Mouse (Mus musculus) liver, embryonic 13.5 days (tissue): Measurements from ENCODE around the gene Zdhhc9. TPM values are rescaled to one million over a fixed set of nuclear protein-coding genes. Genes with fewer than 3 reads are reported as not detected.

Source experiments
- ATAC-seq: fragments of 200-750 bp; cut with Nextera tagmentation; 2 replicates; pipeline ENCODE4 v1.8.0; 2017; ENCODE audit warnings: low read depth, mild to moderate bottlenecking, moderate number of reproducible peaks, moderate library complexity
- DNase-seq: peaks from one replicate; pipeline ENCODE4 v3.0.0; 2022
- H3K27ac ChIP-seq: fragments of 300-500 bp; sonication (generic); 2 replicates; pipeline ENCODE4 v1.5.1; 2015; ENCODE audit warnings: moderate library complexity, mild to moderate bottlenecking, inconsistent platforms
- H3K27me3 ChIP-seq: fragments of 300-500 bp; sonication (generic); 2 replicates; pipeline ENCODE4 v1.6.1; 2015; ENCODE audit warnings: mild to moderate bottlenecking, inconsistent platforms
- H3K36me3 ChIP-seq: fragments of 300-500 bp; sonication (generic); 2 replicates; pipeline ENCODE4 v1.6.1; 2015; ENCODE audit warnings: mild to moderate bottlenecking, inconsistent platforms
- H3K4me1 ChIP-seq: fragments of 300-500 bp; sonication (generic); replicated peaks from 2 replicates; pipeline ENCODE4 v1.6.1; 2015; ENCODE audit warnings: inconsistent platforms
- H3K4me2 ChIP-seq: fragments of 300-500 bp; sonication (generic); 2 replicates; pipeline ENCODE4 v1.6.1; 2015; ENCODE audit warnings: inconsistent platforms, mild to moderate bottlenecking, moderate library complexity
- H3K4me3 ChIP-seq: fragments of 300-500 bp; sonication (generic); replicated peaks from 2 replicates; pipeline ENCODE4 v1.5.1; 2015; ENCODE audit warnings: mild to moderate bottlenecking, inconsistent platforms
- H3K9ac ChIP-seq: fragments of 300-500 bp; sonication (generic); 2 replicates; pipeline ENCODE4 v1.6.1; 2015; ENCODE audit warnings: mild to moderate bottlenecking, inconsistent platforms
- H3K9me3 ChIP-seq: fragments of 300-500 bp; sonication (generic); replicated peaks from 2 replicates; pipeline ENCODE4 v1.6.1; 2016; ENCODE audit warnings: inconsistent platforms
- WGBS: fragments of 180-500 bp; shearing (Covaris S2); methylation state at CpG from one replicate; pipeline ENCODE4 v1.1.7; 2015; ENCODE audit not compliant: insufficient replicate concordance; 5-methylcytosine and 5-hydroxymethylcytosine counted together
- polyA plus RNA-seq: library from polyadenylated mRNA; unstranded; fragments of >200 nt; fragmentation: Nextera tagmentation; extraction: Ambion mirVana; gene quantifications from 2 replicates; pipeline ENCODE4 v1.2.1, GENCODE M21; 2015

The Zdhhc9 gene
- polyA plus RNA-seq, 1 experiment from 2014 or later = 2.4 TPM

DNA sequence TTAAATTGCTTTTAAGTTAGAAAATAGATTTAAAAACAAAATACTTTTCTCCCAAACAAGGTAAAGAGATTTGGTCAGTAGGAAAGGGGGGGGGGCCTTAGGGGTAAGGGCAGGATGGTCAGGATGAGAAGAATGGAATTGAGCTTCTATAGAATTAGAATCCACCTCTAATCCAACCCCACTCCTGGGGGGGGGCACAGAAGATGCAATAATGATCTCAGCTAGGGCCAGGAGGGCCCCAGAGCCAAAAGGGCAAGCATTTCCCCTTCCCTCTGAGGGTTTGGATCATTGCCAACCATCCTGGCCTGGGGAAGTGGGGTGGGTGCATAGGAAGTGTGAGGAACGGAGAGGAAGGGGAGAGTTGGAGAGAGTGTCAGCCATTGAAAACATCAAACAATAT, 38.3 kb downstream of the Zdhhc9 start:
- WGBS = 23% methylated on average over 1 of the region's 1 CpGs
- no peaks in the 10 kb centered on the region for H3K9me3 ChIP-seq
- ATAC-seq (no peak), DNase-seq (no peak)
- H3K4me2 ChIP-seq = no peak overlapping the region
- H3K36me3 ChIP-seq = no peaks in the 10 kb centered on the region
- no peaks in the 10 kb centered on the region for H3K4me1 ChIP-seq
- H3K9ac ChIP-seq = no peak overlapping the region
- H3K4me3 ChIP-seq = no peak overlapping the region
- no peak overlapping the region for H3K27ac ChIP-seq
- H3K27me3 ChIP-seq = no peaks in the 10 kb centered on the region

DNA sequence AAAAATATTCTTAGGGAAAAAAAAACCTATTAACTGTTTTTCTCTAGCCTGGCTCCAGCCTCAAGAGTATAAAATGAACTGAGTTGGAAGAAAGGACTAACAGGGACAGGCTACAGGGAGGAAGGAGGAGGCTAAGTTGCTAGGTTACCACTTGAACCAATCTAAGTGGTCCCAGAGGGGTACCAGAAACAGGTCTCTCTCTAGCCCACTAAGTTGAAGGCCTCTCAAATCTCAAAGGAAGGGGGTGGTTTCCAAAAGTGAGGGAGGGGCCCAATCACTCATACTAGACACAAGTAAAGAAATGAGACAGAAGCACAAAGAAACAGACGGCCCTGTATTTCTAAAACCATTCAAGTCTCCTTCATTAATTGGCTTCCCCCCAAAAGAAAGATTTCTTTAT, 38.8 kb downstream of the Zdhhc9 start:
- H3K27me3 ChIP-seq = no peaks in the 10 kb centered on the region
- H3K9ac ChIP-seq = no peak overlapping the region
- 70% methylated on average over 1 of the region's 1 CpGs for WGBS
- no peak overlapping the region for H3K4me3 ChIP-seq
- no peaks in the 10 kb centered on the region for H3K36me3 ChIP-seq
- H3K27ac ChIP-seq = no peak overlapping the region
- DNase-seq (no peak), ATAC-seq (no peak)
- no peaks in the 10 kb centered on the region for H3K4me1 ChIP-seq
- H3K4me2 ChIP-seq = no peak overlapping the region
- H3K9me3 ChIP-seq = no peaks in the 10 kb centered on the region

DNA sequence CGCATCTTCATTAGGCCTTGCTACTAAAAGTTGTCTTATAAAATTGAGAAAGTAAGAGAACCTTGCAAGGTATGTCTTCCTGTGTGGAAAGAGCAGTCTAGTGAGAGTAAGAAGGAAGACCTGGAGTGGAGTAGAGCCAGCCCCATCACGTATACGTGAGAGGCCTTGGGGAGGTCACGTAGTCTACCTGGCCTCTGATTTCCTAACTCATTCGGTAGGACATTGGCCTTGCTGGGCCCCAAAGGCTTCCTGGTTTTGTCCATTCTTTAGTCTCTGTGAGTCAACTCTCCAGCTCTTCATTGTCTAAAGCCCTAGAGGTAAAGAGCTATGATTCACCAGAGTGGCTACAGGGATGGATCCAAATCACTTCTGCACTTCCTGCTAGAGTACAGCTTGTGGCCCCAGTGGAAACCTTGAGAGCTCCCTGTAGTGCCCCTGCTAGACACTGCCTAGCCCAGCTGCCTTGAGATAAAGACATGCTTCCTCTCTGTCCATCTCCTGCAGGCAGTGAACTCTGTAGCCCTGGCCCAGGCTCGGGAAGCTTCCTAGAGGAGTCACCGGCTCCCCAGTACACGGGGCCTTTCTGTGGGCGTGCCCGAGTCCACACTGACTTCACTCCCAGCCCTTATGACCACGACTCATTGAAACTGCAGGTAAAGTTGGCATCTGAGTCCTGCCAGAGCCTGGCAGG, 50.3 kb downstream of the Zdhhc9 start:
- no peak for ATAC-seq
- Histone ChIP-seq H3K4me3 (no peak overlapping the region), H3K36me3 (no peaks in the 10 kb centered on the region), H3K4me2 (no peak overlapping the region), H3K4me1 (peaks cover 12% of the 10 kb centered on the region), H3K9ac (no peak overlapping the region), H3K9me3 (no peaks in the 10 kb centered on the region), H3K27me3 (no peaks in the 10 kb centered on the region), H3K27ac (no peak overlapping the region)
- WGBS = 68% methylated on average over 11 of the region's 11 CpGs
- DNase-seq = no peak

DNA sequence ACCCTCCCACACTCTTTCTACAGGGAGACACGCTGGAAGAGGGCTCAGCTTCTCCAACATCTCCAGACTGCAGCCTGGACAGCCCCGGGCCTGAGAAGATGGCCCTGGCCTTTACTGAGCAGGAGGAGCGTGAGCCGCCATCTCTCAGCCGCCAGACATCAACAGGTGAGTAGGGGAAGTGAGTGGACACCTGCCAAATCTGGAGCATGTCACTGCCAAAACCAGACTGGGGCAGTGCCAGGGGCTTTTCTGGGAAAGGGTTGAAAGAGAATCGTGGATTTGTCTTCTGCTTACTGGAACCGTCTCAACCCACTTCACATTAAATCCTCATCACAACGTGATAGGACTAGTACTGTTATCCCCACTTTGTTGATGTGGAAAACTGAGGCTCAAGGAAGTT, 51.3 kb downstream of the Zdhhc9 start:
- H3K27ac ChIP-seq = no peak overlapping the region
- no peak overlapping the region for H3K4me2 ChIP-seq
- H3K4me3 ChIP-seq = no peak overlapping the region
- 75% methylated on average over 8 of the region's 8 CpGs for WGBS
- no peaks in the 10 kb centered on the region for H3K9me3 ChIP-seq
- DNase-seq = no peak
- peaks cover 22% of the 10 kb centered on the region for H3K4me1 ChIP-seq
- H3K27me3 ChIP-seq = no peaks in the 10 kb centered on the region
- H3K9ac ChIP-seq = no peak overlapping the region
- no peak for ATAC-seq
- H3K36me3 ChIP-seq = no peaks in the 10 kb centered on the region

DNA sequence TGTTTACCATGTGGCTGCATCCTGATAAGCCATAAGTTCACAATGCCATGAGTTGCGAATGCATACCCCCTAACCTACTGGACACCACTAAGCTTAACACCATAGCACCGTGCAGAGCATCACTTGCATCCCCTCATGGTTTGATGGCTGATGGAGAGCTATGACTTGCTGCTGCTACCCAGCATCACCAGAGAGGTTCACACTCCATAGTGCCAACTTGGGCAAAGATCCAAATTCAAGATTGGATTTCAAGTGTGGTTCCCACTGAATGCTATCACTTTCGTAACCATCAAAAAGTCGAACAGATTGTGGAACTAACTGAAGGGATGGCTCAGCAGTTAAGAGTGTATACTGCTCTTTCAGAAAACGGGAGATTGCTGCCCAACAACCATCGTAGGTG, 53.2 kb downstream of the Zdhhc9 start:
- ATAC-seq = no peak
- no peak overlapping the region for H3K9ac ChIP-seq
- H3K4me2 ChIP-seq = no peak overlapping the region
- H3K4me1 ChIP-seq = peaks cover 29% of the 10 kb centered on the region
- no peak overlapping the region for H3K4me3 ChIP-seq
- no peaks in the 10 kb centered on the region for H3K9me3 ChIP-seq
- no peaks in the 10 kb centered on the region for H3K36me3 ChIP-seq
- H3K27ac ChIP-seq = no peak overlapping the region
- no peaks in the 10 kb centered on the region for H3K27me3 ChIP-seq
- 69% methylated on average over 6 of the region's 6 CpGs for WGBS
- DNase-seq = no peak

DNA sequence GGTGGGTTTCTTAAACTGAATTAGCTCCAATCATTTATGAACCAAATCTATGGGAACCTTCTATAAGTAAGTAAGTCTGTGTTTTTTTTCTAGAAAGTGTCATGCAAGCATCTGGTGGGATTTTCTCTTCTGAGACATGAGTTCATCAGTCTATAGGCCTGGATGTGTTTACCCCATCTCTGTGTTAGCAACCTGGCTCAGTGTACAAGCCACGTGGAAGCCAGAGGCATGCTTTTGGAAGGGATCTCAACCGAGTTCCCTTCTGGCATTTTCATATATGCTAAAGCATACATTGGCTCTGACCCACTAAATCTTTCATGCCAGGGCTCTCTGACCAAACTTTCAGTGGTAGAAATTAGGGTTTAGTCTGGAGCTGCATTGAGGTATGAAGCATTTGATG, 54.7 kb downstream of the Zdhhc9 start:
- peak overlapping the region; percentile 68 for H3K27ac ChIP-seq
- DNase-seq (no peak), ATAC-seq (no peak)
- H3K4me3 ChIP-seq = no peak overlapping the region
- H3K4me1 ChIP-seq = peaks cover 29% of the 10 kb centered on the region
- 35% methylated on average over 2 of the region's 2 CpGs for WGBS
- no peaks in the 10 kb centered on the region for H3K9me3 ChIP-seq
- no peaks in the 10 kb centered on the region for H3K36me3 ChIP-seq
- H3K9ac ChIP-seq = no peak overlapping the region
- no peak overlapping the region for H3K4me2 ChIP-seq
- H3K27me3 ChIP-seq = no peaks in the 10 kb centered on the region

DNA sequence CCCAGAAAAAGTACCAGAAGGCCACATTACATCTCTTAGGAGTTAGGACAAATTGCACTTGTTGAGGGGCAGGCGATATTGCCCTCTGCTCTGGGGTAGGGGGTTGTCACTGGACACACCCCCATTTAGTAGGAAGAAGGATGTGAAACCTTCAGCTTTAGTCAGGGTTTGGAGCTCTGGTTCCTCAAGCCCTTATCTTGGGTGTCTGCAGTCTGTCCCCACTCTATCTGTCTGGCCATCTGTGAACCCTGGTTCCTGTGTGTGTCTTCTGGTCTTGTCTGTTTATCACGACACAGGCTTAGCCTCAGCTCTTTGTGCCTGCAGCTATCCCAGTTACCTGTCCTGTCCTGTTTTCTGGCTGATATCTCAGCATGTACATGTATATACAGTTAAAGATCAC, 55.3 kb downstream of the Zdhhc9 start:
- Histone ChIP-seq H3K27ac (peak overlapping the region; percentile 68; the same call in 1 of the 2 replicates), H3K4me2 (peak overlapping the region; percentile 12; the same call in 1 of the 2 replicates), H3K27me3 (no peaks in the 10 kb centered on the region), H3K9ac (no peak overlapping the region), H3K4me1 (peaks cover 29% of the 10 kb centered on the region), H3K9me3 (no peaks in the 10 kb centered on the region), H3K4me3 (no peak overlapping the region), H3K36me3 (no peaks in the 10 kb centered on the region)
- ATAC-seq = peak; percentile 99
- DNase-seq = peak; percentile 64
- 30% methylated on average over 2 of the region's 2 CpGs for WGBS

DNA sequence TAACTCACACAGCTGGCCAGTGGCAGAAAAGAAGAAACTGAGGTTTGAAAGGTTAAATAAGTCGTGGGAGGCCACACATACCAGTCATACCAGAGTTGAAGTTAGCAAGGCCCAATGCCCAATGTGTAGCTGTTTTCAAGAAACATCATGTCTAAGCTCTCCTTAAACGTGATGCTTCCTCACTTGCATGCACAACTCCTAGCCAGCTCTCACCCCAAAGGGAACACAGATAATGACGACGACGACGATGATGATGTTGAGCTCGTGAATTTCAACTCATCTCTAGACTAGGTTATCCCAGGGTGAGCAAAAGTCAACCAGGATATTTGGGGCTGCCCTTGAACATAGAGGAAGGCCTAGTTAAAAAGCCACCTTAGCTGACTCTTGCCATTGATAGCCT, 56.6 kb downstream of the Zdhhc9 start:
- Histone ChIP-seq H3K36me3 (no peaks in the 10 kb centered on the region), H3K4me1 (peaks cover 29% of the 10 kb centered on the region), H3K4me3 (no peak overlapping the region), H3K4me2 (no peak overlapping the region), H3K9me3 (no peaks in the 10 kb centered on the region), H3K27ac (no peak overlapping the region), H3K9ac (no peak overlapping the region), H3K27me3 (no peaks in the 10 kb centered on the region)
- WGBS = 46% methylated on average over 7 of the region's 7 CpGs
- no peak for DNase-seq
- no peak for ATAC-seq

DNA sequence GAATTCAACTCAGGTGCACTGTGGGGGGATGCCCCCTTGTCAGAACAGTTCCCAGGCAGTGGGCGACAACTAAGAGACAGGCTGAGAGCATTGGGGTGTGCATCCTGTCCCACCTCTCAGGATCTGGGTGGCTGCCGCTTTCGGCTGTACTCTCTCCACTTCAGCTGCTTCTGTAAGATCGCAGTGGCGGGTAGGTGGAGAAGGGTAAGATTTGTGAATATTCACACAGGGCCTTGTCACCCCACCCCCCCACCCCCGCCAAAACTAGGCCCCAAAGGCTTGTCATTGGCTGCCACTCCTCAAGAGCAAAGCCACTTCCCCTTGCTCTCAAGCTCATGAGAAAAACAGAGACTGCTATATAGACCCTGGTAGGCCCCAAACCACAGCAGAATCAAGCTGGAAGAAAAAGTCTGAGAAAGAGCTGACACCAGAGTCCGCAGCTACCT, 60.9 kb downstream of the Zdhhc9 start:
- peak overlapping the region; percentile 30; the same call in 1 of the 2 replicates for H3K4me2 ChIP-seq
- peak overlapping the region; percentile 26; the same call in 1 of the 2 replicates for H3K4me3 ChIP-seq
- H3K9ac ChIP-seq = peak overlapping the region; percentile 22; the same call in 1 of the 2 replicates

DNA sequence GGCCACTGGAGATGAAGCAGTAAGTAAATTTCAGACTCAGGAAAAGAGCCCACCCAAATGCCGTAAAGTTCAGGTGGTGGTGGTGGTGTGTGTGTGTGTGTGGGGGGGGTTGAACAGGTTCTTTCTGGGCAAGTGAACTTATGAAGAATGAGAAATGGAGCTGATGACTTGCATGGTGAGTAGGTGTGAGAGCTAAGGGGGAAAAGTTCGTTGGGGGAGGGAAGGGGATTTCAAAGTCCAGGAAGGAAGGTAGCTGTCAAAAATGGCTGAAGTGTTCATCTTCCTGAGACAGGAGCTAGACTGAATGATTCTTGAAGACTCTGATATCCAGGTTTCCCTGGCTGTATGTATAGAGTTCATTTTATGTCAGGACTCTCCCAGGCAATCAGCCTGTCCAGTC, 61.5 kb downstream of the Zdhhc9 start:
- peak overlapping the region; percentile 26 for H3K4me3 ChIP-seq

More for the DNA sequence above, 60.9 kb downstream of the Zdhhc9 start:
- Histone ChIP-seq H3K36me3 (no peaks in the 10 kb centered on the region), H3K4me1 (peaks cover 23% of the 10 kb centered on the region), H3K27me3 (no peaks in the 10 kb centered on the region), H3K27ac (0 out of 2 replicates have a peak overlapping the region, but pooled peaks have one; percentile 10), H3K9me3 (no peaks in the 10 kb centered on the region)
- 42% methylated on average over 7 of the region's 7 CpGs for WGBS
- ATAC-seq = no peak
- DNase-seq = no peak

DNA sequence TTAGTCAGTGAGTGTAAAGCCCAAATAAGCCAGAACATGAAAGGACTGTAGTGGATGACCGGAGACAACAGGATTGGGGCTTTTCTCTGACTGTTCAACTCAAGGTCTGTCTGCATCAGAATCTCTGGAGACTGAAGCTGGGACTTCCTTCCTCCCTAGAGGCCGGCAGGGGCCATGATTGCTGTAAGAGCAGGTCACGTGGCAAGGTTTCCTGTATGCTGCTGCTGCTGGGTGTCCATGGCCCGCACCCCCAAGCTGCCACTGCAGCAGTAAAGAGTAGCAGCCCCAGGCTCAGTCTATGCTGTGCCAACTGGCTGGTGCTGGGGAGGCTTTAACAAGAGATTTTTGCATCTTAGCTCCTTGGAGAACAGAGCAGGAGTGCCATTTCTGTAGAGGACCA, 62.4 kb downstream of the Zdhhc9 start, which contains the start of gene Sash3:
Gene Sash3, plus strand, starts transcription at position 175 of the 400 bp plus-strand sequence.
- H3K4me3 ChIP-seq = peak within 1 kb of the TSS; percentile 26
- peak within 1 kb of the TSS; percentile 10; the same call in 1 of the 2 replicates for H3K27ac ChIP-seq
- peaks cover 22% of the 10 kb centered on the region for H3K4me1 ChIP-seq
- no peaks in the 10 kb centered on the region for H3K9me3 ChIP-seq
- H3K27me3 ChIP-seq = no peaks in the 10 kb centered on the region
- WGBS = 37% methylated on average over 4 of the region's 4 CpGs
- ATAC-seq = peak; percentile 20; the same call in 1 of the 2 replicates
- H3K9ac ChIP-seq = peak within 1 kb of the TSS; percentile 17; the same call in 1 of the 2 replicates
- 0 out of 2 replicates have a peak within 1 kb of the TSS, but pooled peaks have one; percentile 30 for H3K4me2 ChIP-seq
- no peak for DNase-seq
- H3K36me3 ChIP-seq = no peaks in the 10 kb centered on the region

More for the DNA sequence above, 61.5 kb downstream of the Zdhhc9 start:
- DNase-seq (no peak), ATAC-seq (no peak)
- Histone ChIP-seq H3K27me3 (no peaks in the 10 kb centered on the region), H3K9ac (0 out of 2 replicates have a peak overlapping the region, but pooled peaks have one; percentile 13), H3K4me1 (peaks cover 21% of the 10 kb centered on the region), H3K9me3 (no peaks in the 10 kb centered on the region), H3K4me2 (peak overlapping the region; percentile 30; the same call in 1 of the 2 replicates), H3K27ac (peak overlapping the region; percentile 10; the same call in 1 of the 2 replicates), H3K36me3 (no peaks in the 10 kb centered on the region)
- 39% methylated on average over 2 of the region's 2 CpGs for WGBS
